Mouse (Mus musculus) urinary bladder, postnatal 25 days (tissue): ENCODE data around the gene Vps29.

Experiments
- DNase-seq: peaks from one replicate; pipeline ENCODE4 v3.0.0; 2022; ENCODE audit warnings: low spot score

Vps29 gene

DNA sequence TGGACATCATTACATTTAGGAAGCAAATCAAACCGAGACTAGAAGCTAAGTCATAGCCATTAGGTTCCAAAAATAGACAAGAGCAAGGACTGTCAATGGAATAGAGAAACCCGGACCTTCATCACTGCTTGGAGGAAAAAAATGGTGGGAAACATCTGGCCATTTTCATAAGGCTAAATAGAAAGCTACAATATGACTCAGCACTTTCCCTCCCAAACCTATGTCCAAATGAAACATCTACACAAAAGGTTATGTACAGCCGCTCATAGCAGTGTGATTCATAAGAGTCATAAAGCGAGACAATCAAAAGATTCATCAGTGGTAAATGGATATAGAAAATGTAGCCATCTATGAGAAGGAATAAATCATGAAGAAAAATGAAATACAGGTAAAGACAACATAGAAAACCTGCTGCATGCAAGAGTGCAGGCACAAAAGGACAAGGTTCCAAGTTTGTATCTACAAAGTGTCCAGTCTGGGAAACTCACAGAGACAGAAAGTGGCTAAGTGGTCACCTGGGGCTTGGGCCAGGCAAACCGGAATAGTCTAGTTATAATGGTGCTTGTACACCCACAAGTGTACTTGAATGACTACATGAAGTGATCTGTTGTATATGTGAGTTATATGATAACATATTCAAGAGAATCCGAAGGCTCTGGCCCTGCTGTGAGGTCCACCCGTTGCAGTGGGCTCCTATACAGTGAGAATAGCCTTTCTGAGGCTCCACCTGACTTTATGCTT lies 17.4 kb upstream of the Vps29 start:
- no peak for DNase-seq

- DNase-seq: no peak
These were observed 11.3 kb upstream of the Vps29 start for GRCm38 (mm10) chr5:122342874-122343273.

DNA sequence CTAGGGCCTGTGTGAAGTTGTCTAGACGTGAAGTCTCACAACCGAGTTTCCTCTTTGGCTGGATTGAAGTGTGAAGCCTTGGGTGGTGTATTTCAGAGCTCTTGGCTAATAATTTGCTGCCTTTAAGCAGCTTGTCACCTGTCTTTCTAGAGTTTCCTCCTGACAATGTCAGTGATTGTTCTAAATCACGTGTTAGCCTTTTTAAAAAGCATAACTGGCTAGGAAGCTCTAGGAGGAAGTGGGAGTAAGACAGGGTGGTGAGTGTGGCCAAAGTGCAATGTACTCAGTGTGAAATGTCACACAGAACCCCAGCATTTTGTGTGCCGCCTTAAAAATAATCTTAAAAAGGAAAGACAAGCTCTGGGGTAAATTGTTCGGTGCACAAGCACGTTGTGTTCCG lies 10.4 kb upstream of the Vps29 start:
- DNase-seq: no peak

- peak; percentile 87 for DNase-seq
These were observed 9.9 kb upstream of the Vps29 start for GRCm38 (mm10) chr5:122344260-122344659.

GRCm38 (mm10) chr5:122345777-122346176 lies 8.4 kb upstream of the Vps29 start:
- no peak for DNase-seq

DNA sequence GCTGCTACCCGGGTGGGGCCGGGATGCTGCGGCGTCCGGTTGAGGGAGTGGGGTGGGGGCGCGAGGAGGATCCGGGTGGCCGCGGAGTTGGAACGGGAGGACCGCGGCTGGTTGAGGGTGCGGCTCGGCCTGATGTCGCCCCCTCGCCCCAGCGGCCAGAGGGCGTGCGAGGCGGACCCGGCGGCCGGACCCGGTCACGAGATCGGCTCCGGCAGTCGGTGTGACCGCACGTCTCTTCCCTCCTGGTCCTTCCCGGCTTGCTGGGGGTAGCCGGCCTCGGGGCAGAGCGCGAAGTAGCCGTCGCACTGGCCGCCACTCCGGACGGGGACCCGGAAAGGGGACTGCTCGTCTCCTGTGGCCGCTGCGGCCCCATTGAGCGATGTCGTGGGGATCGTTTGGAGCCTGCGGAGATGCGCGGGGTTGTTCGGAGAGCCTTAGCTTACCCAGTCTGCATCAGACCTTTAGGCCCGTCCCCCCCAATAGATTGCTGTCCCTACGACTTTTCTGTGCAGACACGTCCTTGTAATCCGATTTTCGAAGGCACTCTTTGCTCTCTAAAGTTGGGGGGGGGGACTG lies 411 bp downstream of the Vps29 start:
- no peak for DNase-seq

DNA sequence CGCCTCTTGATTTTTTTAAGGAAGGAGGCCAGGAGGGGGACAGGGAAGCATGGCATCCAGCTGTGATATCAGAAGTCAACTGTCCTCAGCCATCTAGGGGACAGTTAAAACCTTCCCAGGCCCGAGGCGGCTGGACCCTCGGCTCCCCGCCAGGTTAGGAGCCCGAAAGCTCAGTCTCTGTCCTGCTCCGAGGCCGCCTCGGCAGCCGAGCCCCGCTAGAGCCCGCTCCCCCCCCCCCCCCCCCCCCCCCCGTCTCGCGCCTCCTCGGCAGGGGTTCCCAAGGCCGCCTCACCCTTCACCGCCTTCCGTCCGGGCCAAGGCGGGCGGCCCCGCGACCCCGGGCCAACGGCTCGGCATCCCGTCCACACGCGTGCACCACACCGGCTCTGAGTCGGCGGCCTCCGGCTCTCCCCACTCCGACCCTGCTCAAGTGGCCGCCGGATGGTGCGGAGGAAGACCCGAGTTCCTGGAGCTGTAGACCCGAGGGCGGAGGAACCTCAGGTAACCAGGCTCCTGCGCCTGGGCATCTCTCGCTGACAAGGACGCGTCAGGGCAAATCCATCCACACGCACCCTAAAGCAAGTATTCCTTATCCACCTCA lies 17.5 kb downstream of the Vps29 start, which contains the start of gene Gpn3:
Gene Gpn3 (plus strand): TSS at position 286 of the 601 bp plus-strand sequence.
- DNase-seq: no peak

GRCm38 (mm10) chr5:122372192-122372769 lies 18.1 kb downstream of the Vps29 start, which contains the start of gene Fam216a:
Fam216a (minus strand) TSS chr5:122372364.
- DNase-seq: peak; percentile 99

DNA sequence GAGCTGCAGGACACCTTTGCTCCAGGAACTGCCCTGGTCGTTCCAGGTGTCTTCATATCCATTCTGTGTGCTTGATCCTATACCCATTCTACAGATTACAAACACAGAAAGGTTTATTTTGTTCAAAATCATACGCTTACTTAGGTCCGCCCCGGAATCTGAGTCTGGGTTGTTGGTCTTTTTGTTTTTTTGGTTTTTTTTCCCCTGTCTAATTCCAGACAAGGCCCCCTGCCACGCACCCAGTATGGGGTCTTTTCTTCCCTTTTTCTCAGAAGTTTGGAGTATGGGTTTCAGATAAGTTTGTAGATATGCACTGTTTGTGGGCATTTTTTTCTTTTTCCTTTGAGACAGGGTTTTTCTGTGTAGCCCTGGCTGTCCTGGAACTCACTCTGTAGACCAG lies 18.7 kb downstream of the Vps29 start:
- DNase-seq: no peak

DNA sequence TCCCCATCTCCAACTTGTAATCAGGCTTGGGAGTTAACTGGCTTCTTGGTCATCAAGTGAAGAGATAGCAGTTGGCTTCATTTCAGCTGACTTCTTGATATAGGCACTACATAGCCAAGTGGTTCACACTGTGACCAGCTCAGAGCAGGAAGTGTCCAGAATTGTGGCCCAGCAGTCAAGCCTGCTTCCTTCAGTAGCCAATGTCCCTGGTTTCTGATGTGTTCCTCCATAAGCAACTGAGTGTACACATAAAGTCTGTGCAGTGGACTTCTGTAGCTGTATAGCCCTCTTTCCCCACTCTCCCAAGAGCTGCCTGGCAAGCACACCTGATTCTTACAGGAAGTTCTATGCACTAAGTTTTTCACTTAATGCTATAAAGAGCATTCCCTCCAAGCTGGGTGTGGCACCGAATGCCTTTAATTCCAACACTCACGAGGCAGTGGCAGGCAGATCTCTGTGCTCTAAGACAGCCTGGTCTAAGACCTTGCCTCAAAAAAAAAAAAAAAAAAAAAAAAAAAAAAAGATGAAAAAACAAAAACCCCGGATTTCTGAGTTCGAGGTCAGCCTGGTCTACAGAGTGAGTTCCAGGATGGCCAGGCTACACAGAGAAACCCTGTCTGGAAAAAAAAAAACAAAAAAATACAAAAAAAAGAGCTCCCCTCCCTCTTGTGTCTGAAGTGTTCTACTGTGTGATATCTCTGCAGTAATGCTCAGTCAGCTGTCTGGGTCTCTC lies 23.1 kb downstream of the Vps29 start:
- DNase-seq: no peak

- no peak for DNase-seq
These were observed 24.0 kb downstream of the Vps29 start for GRCm38 (mm10) chr5:122378171-122378570.

- DNase-seq: peak; percentile 59
These were observed 25.4 kb downstream of the Vps29 start for GRCm38 (mm10) chr5:122379374-122380155.

GRCm38 (mm10) chr5:122390006-122390405 lies 35.8 kb downstream of the Vps29 start:
- DNase-seq: no peak

- no peak for DNase-seq
These were observed 36.5 kb downstream of the Vps29 start for GRCm38 (mm10) chr5:122390671-122391070.

DNA sequence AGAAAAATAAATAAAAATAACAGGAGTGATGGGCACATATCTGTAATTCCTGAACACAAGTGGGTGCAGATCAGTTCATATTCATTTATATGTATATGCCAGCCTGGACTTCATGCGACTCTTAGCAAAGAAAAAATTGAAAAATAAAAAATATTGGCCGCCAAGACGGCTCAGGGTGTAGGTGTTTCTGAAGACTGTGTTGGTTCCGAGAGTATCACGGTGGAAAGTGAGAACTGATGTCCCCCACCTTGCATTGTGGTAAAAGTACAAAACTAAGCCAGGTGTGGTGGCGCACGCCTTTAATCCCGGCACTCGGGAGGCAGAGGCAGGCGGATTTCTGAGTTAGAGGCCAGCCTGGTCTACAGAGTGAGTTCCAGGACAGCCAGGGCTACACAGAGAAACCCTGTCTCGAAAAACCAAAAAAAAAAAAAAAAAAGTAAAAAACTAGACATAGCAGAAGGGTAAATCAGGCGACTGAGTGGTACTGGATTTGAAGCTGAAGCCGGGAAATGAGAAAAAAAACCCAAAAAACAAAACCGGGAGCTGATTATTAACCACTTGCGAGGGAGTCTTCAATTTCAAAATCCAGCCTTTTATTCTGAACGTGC lies 37.1 kb downstream of the Vps29 start:
- DNase-seq: no peak

- DNase-seq: peak; percentile 91
These were observed 37.6 kb downstream of the Vps29 start, which contains the start of gene Arpc3 for GRCm38 (mm10) chr5:122391786-122392180. Arpc3 (plus strand) TSS chr5:122391878.

- DNase-seq: no peak
These were observed 38.2 kb downstream of the Vps29 start for GRCm38 (mm10) chr5:122392227-122393004.

DNA sequence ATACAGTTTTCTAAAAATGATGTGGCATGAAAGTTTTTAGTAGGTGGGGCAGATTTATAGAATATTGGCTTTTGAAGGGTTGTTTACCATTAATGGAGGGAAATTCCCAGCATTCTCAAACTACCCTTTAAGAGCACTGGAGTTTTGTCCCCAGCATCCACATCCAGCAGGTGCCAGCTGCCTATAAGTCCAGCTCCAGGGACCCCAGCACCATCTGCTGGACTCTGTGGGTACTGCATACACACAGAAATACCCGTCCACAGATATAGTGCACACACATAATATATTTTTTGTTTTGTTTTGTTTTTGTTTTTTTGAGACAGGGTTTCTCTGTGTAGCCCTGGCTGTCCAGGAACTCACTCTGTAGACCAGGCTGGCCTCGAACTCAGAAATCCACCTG lies 39.7 kb downstream of the Vps29 start:
- peak; percentile 68 for DNase-seq

DNA sequence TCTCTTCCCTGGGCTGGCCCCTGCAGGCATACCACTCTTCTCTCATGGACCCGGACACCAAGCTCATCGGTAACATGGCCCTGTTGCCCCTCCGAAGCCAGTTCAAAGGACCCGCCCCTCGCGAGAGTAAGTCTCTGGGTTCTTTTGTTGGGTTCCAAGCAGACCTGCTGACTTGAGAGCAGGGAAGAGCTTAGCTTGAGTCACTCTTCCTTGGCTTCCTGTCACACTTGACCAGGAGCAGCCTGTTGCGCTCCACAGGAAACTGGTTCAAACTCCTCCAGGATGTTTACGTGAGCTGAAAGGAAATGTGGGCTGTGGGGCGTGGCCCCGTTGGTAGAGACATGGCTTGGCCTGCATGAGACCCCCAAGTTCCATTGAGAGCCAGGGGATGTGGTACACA lies 42.6 kb downstream of the Vps29 start:
- no peak for DNase-seq

GRCm38 (mm10) chr5:122397495-122397894 lies 43.3 kb downstream of the Vps29 start:
- DNase-seq: no peak
